Mouse (Mus musculus) E14TG2a.4 (cell line): Measurements from ENCODE around the gene 2900026A02Rik.

Source experiments
- CTCF ChIP-seq: conservative IDR thresholded peaks from 2 replicates; pipeline ENCODE4 v1.5.1; 2014; ENCODE audit warnings: low read length
- NANOG ChIP-seq: IDR thresholded peaks from 2 replicates; pipeline ENCODE4 v1.6.1; 2014; ENCODE audit warnings: borderline replicate concordance, low read length, mixed read lengths

GRCm38 (mm10) chr5:113140872-113141271 is 80.2 kb downstream of the 2900026A02Rik start:
- peak; percentile 40 for TF ChIP-seq CTCF
- no peak for TF ChIP-seq NANOG
